Mouse (Mus musculus) ZHBTc4 (cell line): Measurements from ENCODE around the gene Tex14.

Experiments
- DNase-seq: peaks from one replicate; pipeline ENCODE4 v3.0.0-alpha.2; 2011; ENCODE audit warnings: low read depth, low spot score

Tex14 gene

GRCm38 (mm10) chr11:87404876-87405275 is at the start of gene Tex14, which contains the start of gene Rad51c:
TSS of gene Tex14 (plus strand) at chr11:87405065.
TSS of gene Rad51c (minus strand) at chr11:87404954.
- no peak for DNase-seq

- peak; percentile 46 for DNase-seq
Observed at GRCm38 (mm10) chr11:87357317-87358300, 47.3 kb upstream of the Tex14 start.

GRCm38 (mm10) chr11:87358331-87359261 is 46.3 kb upstream of the Tex14 start, which contains the start of gene Ppm1e:
TSS of gene Ppm1e (minus strand) at chr11:87359023.
- peak; percentile 88 for DNase-seq

DNA sequence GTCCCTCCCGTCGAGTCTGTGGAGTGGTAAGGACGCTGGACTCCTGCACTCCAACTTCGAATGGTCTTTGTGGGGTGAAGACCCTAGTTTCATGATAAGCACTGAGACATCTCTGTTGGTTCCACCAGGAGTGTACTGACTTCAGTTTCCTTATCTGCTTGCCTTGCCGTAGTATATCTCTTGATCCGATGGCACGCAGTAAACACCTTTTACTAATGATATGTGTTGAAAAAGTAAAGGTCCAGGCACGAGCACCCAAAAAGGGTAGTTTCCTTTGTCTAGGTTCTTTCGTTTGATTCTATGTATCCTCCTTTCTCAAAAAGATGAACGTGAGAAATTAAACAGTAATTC is 45.6 kb upstream of the Tex14 start:
- no peak for DNase-seq

DNA sequence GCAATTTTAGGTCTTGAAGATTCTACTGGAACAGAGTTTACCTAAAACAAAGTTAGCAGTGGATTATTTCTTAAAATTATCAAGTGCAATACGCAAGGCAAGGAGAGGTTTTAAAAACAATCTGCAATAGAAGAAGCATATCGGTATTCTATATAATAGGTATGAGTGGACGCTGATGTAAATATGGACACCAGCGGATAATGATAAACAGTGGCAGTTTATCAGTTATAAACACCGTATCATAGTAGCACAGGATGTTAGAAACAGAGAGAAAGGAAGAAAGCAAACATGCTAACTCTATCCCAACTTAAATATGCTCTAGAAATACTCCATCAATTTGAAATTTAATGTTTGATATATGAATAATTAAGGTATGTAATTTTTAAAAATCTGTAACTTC is 39.7 kb upstream of the Tex14 start:
- no peak for DNase-seq

- DNase-seq, result no peak
Observed at GRCm38 (mm10) chr11:87367061-87367460, 37.8 kb upstream of the Tex14 start.

DNA sequence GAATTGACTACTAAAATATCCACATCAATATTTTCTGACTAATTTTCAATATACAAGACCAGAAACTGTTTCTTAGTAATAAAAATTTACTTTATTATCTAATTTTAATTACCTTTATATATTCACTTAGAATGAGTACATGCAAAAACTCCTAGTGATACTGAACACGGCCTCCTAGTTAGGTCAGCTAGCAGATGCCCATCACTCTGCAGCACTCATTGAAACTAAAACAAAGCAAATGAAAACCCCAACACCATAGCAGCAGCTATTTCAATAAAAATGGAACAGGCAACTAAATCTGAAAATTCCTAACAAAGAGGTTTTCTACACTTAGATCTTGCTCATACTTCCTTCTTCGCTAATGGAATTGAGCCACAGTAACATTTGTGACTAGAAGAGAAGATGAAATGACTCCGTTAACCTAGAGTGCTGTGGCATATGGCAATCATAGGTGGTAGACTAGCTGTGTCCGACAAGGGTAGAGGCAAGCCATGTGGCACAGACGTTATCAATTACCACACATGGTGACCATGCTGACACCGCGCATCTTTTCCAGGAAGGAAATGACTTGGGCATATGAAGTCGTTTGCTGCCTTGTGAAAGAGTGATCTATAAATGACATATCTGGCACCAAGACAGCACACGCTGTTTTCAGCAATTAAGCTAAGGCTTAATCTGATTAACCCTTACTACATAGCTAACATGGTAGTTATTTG is 36.8 kb upstream of the Tex14 start:
- DNase-seq, result no peak

DNA sequence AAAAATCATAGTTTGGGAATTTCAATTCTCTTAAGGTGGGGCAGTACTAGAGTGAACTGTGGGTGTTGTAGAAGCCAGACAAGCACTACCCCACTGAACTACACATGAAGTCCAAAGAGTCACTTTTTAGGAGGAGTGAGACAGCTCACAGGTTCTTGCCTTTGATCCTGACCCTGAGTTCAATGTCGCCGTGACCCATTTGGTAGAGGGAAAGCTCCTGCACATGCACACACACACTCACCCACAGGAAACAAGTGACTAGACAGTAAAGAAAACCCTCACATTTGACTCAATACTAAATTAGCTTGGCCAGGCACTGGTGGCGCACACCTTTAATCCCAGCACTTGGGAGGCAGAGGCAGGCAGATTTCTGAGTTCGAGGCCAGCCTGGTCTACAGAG is 20.3 kb upstream of the Tex14 start:
- DNase-seq, result no peak

DNA sequence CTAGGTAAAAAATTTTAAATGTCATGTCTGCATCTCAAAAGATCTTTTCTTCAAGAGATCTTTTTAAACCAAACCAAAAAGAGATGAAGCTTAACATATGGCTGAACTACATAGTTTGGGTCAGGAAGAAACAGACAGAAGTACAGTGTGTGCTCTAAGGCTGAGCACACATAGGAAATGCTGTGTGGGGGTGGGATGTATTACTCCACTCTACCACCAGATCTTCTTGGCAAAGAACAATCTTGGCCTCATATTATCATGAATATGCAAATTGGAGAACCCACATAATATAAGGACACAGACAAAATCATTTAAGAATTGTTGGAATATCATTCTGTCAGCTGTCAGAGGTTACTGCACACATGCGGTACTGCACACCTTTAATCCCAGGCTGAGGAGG is 19.2 kb upstream of the Tex14 start:
- DNase-seq, result no peak

DNA sequence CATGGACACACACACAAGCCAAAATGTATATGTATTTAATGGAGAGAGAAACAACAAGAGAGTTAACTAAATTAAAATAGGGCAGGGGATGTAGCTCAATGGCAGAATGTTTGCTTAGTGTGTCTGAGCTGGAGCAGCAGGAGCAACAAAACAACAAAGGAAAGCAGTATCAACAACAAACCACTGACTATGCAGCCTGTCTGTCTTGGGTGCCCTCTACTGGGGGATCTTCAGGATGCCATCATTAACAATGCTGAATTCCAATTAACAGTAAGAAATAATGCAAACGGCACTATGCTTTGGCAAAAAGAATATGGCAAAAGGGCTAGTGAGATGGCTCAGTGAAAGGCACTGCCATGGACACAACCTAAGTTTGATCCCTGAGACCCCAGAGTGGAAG is 11.0 kb upstream of the Tex14 start:
- DNase-seq, result peak; percentile 48

DNA sequence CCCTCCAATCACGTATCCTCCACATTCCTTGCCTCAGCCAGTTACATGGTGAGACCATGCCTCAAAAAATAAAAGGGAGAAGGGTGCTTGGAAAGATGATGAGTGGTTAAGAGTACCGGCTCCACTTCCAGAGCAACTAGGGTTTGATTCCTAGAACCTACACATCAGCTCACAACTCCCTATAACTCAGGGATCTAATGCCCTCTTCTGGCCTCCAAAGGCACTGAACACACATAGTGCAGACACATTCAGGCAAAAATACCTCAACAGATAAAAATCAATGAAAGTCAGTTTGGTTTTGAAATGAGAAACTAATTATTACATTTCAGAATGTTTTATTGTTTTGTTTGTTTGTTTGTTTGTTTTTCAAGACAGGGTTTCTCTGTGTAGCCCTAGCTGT is 6.5 kb upstream of the Tex14 start:
- DNase-seq, result peak; percentile 49

DNA sequence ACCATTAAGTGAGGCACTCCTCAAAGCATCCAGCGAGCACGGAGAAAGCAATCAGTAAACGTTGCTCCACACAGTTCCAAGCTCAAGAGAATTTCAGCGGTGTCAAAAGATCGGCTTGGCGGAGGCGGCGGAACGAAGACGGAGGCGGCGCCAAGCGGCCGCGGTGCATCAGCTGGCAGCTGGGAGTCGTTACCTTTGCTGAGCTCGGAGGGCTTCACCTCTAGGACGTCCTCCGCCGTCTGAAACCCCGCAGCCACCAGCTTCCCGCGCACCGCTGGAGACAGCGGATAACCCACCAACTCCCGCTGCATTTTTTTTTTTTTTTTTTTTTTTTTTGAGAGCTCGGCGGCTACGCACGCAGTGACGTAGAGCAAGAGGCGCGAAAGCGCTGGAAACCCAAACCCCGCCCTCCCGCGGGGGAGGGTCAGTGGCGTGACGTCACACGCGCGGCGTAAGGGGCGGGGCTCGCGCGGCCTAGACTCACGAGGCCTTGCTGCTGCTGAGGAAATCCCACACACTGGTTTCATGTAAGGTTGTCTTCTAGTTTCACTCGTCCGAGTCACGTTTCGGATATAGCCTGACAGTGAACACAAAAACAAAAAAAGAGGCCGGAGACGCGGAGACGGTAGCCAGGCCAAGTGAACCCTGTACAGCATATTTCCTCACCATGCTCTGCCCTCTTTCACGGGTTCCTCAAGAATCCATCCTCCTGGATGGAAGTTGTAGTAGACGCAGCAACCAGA is 583 bp upstream of the Tex14 start:
- DNase-seq, result peak; percentile 99

DNA sequence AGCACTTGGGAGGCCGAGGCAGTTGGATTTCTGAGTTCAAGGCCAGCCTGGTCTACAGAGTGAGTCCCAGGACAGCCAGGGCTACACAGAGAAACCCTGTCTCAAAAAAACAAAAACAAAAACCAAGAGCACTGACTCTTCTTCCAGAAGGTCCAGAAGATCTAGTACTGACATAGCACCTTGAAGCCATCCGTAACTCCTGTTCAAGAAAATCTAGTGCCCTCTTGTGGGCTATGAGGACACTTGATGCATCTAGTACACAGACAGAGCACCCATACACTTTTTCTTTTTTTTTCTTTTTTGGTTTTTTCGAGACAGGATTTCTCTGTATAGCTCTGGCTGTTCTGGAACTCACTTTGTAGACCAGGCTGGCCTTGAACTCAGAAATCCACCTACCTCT is 8.5 kb downstream of the Tex14 start:
- DNase-seq, result peak; percentile 55

DNA sequence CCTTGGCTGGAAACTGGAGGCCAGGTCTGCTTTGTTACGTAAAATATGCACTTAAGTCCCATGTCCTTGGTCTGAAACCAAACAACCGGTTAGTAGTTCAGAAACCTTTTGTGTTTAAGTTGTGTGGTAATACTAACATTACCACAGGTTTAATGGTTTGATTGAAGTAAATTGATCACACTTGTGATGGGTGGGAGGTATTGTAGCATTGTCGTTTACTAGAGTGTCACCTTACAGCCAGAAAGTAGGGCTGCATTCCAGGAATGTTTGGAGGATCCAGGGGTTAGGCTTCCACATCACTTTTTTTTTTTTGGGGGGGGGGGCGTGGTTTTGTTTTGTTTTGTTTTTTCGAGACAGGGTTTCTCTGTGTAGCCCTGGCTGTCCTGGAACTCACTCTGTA is 11.3 kb downstream of the Tex14 start:
- DNase-seq, result peak; percentile 81

GRCm38 (mm10) chr11:87420861-87421260 is 16.0 kb downstream of the Tex14 start:
- DNase-seq, result no peak

GRCm38 (mm10) chr11:87421760-87422201 is 16.9 kb downstream of the Tex14 start:
- peak; percentile 58 for DNase-seq

DNA sequence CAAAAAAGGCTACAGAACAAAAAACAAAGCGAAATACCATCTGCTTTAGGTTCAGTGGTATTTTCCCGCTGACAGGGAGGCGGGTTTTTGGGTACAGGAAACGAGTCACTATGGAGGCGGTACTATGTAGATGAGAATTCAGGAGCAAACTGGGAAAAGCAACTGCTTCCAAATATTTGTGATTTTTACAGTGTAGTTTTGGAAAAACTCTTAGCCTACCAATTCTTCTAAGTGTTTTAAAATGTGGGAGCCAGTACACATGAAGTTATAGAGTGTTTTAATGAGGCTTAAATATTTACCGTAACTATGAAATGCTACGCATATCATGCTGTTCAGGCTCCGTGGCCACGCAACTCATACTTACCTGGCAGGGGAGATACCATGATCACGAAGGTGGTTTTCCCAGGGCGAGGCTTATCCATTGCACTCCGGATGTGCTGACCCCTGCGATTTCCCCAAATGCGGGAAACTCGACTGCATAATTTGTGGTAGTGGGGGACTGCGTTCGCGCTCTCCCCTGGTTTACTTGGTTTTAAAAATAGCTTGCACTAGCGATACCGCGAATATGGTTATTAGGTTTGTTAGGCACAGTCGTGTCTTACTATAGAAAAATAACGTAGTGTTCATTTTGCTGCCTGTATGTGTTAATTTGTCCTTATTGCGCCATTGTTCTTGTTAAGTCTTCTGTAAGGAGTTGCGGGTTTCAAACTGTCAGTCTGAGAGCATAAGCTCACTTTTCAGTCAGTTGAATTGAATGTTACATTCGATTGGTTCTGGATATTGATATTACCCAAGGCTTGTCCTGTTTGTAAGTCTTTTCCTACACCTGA is 17.9 kb downstream of the Tex14 start:
- peak; percentile 92 for DNase-seq

DNA sequence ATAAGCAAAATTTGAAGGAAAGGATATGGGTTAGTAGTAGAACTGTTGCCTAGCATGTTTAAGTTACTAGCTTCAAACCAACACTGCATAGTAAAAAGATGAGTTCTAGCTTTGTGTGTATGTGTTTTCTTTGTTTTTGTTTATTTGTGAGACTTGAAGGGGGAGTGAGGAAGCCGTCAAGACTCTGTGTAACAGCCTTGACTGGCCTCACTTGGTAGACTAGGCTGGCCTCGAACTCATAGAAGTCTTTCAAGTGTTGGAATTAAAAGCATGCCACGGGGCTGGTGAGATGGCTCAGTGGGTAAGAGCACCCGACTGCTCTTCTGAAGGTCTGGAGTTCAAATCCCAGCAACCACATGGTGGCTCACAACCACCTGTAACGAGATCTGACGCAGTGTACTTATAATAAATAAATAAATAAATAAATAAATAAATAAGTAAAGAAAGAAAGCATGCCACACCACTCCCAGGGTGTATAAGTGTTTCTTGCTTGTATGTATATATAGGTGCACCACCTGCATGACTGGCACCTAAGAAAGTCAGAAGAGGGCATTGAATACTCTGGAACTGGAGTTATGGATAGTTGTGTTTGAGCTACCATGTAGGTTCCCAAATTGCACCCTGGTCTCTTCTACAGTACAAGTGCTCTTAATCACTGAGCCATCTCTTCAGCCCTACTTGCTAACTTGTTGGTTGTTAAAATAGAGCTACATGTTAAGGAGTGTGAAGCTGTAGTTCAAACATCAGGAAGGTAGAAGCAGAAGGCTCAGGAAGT is 18.9 kb downstream of the Tex14 start:
- DNase-seq, result peak; percentile 57

GRCm38 (mm10) chr11:87426121-87426449 is 21.2 kb downstream of the Tex14 start:
- no peak for DNase-seq
